Mouse (Mus musculus): ENCODE data around the gene Ercc1. TPM values are rescaled to one million over a fixed set of nuclear protein-coding genes. Genes with fewer than 3 reads are reported as not detected.

Gene Ercc1
- polyA plus RNA-seq, 1 experiment from 2014 or later = 61.4 TPM

- H3K36me3 ChIP-seq (ENCODE audit: control insufficient read depth, insufficient read depth, low read length) = no peaks in the 10 kb centered on the region
- peak; percentile 57 for ATAC-seq (ENCODE audit: insufficient read depth, low FRiP score)
- H3K4me1 ChIP-seq (ENCODE audit: control insufficient read depth, insufficient read depth, low read length) = peaks cover 17% of the 10 kb centered on the region
- H3K9me3 ChIP-seq (replicated peaks; ENCODE audit: control insufficient read depth, low read length) = no peaks in the 10 kb centered on the region
- H3K4me3 ChIP-seq (replicated peaks; ENCODE audit: low read length) = peak overlapping the region; percentile 73
- H3K9ac ChIP-seq (ENCODE audit: low read length) = peak overlapping the region; percentile 75
- peak overlapping the region; percentile 78 for H3K27ac ChIP-seq (ENCODE audit: low read length)
- H3K27me3 ChIP-seq (ENCODE audit: control insufficient read depth, insufficient read depth, low read length) = peaks cover 37% of the 10 kb centered on the region
- H3K4me2 ChIP-seq (ENCODE audit: low read depth, low read length) = peak overlapping the region; percentile 100
- 2% methylated on average over 18 of the region's 18 CpGs for WGBS
These were observed 36.7 kb upstream of the Ercc1 start for GRCm38 (mm10) chr7:19307739-19308453.

DNA sequence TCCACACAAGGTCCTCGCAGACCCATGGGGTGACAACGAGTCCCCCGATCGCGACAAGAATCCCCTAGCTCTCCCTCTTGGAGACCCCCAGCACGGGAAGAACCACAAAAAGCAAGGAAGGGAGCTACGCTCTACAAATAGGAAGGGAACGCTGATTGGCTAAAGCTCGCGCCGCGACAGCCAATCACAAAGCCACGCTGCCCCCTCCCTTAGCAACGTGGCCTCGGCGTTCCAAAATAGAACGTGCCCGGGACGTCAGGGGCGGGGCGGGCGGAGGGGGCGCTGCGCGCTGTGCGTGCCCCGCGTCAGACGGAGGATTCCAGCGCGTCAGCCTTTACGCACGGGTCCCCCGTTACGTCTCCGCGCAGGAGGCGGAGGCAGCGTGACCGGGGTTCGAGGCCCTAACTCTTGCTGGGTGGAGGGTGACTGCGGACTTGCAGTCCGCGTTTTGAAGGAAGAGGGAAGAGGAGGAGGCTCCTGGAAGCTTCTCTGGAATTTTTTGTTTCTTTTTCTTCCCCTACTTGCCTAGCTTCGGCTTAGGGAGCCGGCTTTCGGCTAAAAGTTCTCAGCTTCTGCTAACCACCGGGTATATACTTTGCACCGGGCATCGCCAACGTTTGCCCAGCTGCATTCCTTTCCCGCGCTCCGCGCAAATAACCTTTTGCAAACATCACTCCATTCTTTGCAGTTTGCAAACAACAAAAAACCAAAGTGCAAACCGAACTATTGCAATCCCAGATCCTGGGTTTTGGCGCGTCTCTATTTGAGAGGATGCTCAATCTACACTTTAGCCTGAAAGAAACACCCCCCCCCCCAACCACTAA is 35.9 kb upstream of the Ercc1 start:
- Histone ChIP-seq H3K27ac (ENCODE audit: low read length) (peak overlapping the region; percentile 78), H3K4me1 (ENCODE audit: control insufficient read depth, insufficient read depth, low read length) (peaks cover 16% of the 10 kb centered on the region), H3K4me3 (replicated peaks; ENCODE audit: low read length) (peak overlapping the region; percentile 73), H3K27me3 (ENCODE audit: control insufficient read depth, insufficient read depth, low read length) (peaks cover 29% of the 10 kb centered on the region), H3K9me3 (replicated peaks; ENCODE audit: control insufficient read depth, low read length) (no peaks in the 10 kb centered on the region), H3K4me2 (ENCODE audit: low read depth, low read length) (peak overlapping the region; percentile 100), H3K36me3 (ENCODE audit: control insufficient read depth, insufficient read depth, low read length) (no peaks in the 10 kb centered on the region), H3K9ac (ENCODE audit: low read length) (peak overlapping the region; percentile 75)
- WGBS = under 1% methylated on average over 58 of the region's 58 CpGs
- ATAC-seq (ENCODE audit: insufficient read depth, low FRiP score) = peak; percentile 89

DNA sequence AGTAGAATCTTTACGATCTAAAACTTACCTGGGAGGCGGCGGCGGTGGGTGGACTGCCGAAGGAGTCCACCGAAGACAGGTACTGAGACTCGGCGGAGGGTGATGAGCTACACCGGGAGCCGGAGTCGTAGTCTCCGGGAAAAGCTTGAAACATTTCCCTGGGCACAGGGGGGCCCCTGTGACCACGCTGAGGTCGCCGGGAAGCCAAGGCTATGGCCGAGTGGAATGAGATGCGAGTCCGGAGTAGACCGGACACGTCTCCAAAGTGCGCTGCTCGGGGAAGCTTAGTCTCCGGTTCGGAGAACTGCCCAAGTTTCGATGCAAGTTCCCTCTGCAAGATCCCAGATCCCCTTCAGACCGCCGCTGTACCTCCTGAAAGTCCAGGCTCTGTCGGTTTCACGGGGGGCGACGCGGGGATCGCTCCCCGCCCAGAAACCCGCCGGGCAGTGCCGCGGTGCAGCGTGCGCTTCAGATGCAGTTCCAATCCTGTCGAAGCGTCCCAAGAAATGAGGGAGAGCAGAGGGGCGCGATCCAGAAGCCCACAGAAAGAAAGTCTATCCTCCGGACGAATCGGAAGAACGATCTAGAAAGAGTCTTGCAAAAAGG is 35.2 kb upstream of the Ercc1 start:
- WGBS = under 1% methylated on average over 48 of the region's 48 CpGs
- H3K4me1 ChIP-seq (ENCODE audit: control insufficient read depth, insufficient read depth, low read length) = peaks cover 11% of the 10 kb centered on the region
- H3K9ac ChIP-seq (ENCODE audit: low read length) = peak overlapping the region; percentile 74
- H3K36me3 ChIP-seq (ENCODE audit: control insufficient read depth, insufficient read depth, low read length) = no peaks in the 10 kb centered on the region
- peaks cover 25% of the 10 kb centered on the region for H3K27me3 ChIP-seq (ENCODE audit: control insufficient read depth, insufficient read depth, low read length)
- H3K4me2 ChIP-seq (ENCODE audit: low read depth, low read length) = peak overlapping the region; percentile 100
- ATAC-seq (ENCODE audit: insufficient read depth, low FRiP score) = no peak
- H3K4me3 ChIP-seq (replicated peaks; ENCODE audit: low read length) = peak overlapping the region; percentile 73
- H3K27ac ChIP-seq (ENCODE audit: low read length) = peak overlapping the region; percentile 19; the same call in 1 of the 2 replicates
- no peaks in the 10 kb centered on the region for H3K9me3 ChIP-seq (replicated peaks; ENCODE audit: control insufficient read depth, low read length)

- Histone ChIP-seq H3K27ac (ENCODE audit: low read length) (peak within 1 kb of the TSS; percentile 19), H3K36me3 (ENCODE audit: control insufficient read depth, insufficient read depth, low read length) (no peaks in the 10 kb centered on the region), H3K4me2 (ENCODE audit: low read depth, low read length) (peak within 1 kb of the TSS; percentile 100), H3K27me3 (ENCODE audit: control insufficient read depth, insufficient read depth, low read length) (peaks cover 18% of the 10 kb centered on the region), H3K9me3 (replicated peaks; ENCODE audit: control insufficient read depth, low read length) (no peaks in the 10 kb centered on the region), H3K4me1 (ENCODE audit: control insufficient read depth, insufficient read depth, low read length) (peaks cover 11% of the 10 kb centered on the region), H3K4me3 (replicated peaks; ENCODE audit: low read length) (peak within 1 kb of the TSS; percentile 73), H3K9ac (ENCODE audit: low read length) (peak within 1 kb of the TSS; percentile 74)
- WGBS = under 1% methylated on average over 49 of the region's 49 CpGs
- peak; percentile 87 for ATAC-seq (ENCODE audit: insufficient read depth, low FRiP score)
These were observed 34.5 kb upstream of the Ercc1 start, which contains the start of gene Fosb for GRCm38 (mm10) chr7:19309884-19310641. Fosb (minus strand) TSS chr7:19310051.

GRCm38 (mm10) chr7:19311991-19312390 is 32.6 kb upstream of the Ercc1 start:
- no peak overlapping the region for H3K27ac ChIP-seq (ENCODE audit: low read length)
- ATAC-seq (ENCODE audit: insufficient read depth, low FRiP score) = no peak
- no peak overlapping the region for H3K4me2 ChIP-seq (ENCODE audit: low read depth, low read length)
- H3K36me3 ChIP-seq (ENCODE audit: control insufficient read depth, insufficient read depth, low read length) = no peaks in the 10 kb centered on the region
- WGBS = 34% methylated on average over 4 of the region's 4 CpGs
- no peaks in the 10 kb centered on the region for H3K9me3 ChIP-seq (replicated peaks; ENCODE audit: control insufficient read depth, low read length)
- H3K9ac ChIP-seq (ENCODE audit: low read length) = no peak overlapping the region
- peaks cover 4% of the 10 kb centered on the region for H3K27me3 ChIP-seq (ENCODE audit: control insufficient read depth, insufficient read depth, low read length)
- H3K4me1 ChIP-seq (ENCODE audit: control insufficient read depth, insufficient read depth, low read length) = peaks cover 11% of the 10 kb centered on the region
- H3K4me3 ChIP-seq (replicated peaks; ENCODE audit: low read length) = no peak overlapping the region

DNA sequence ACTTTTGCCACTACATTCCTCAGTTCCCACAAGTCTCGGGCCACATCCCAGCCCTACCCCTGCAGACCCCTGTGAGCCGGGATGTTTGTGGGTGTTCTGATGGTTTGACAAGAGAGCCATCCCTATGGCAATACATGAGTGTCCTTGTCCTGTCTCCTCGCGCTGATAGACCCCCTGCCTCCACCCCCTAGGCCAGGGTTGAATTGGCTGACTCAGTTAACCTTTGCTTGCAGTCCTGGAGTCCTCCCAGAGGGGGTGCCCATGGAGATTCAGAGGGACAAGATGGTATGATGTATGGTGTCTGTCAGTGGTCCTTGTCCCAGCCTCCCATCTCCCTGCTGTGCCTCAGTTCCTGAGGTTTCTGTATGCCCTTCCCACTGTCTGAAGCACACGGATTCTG is 30.5 kb upstream of the Ercc1 start:
- no peak overlapping the region for H3K4me2 ChIP-seq (ENCODE audit: low read depth, low read length)
- 47% methylated on average over 5 of the region's 5 CpGs for WGBS
- no peaks in the 10 kb centered on the region for H3K9me3 ChIP-seq (replicated peaks; ENCODE audit: control insufficient read depth, low read length)

GRCm38 (mm10) chr7:19316451-19317161 is 28.0 kb upstream of the Ercc1 start:
- Histone ChIP-seq H3K36me3 (ENCODE audit: control insufficient read depth, insufficient read depth, low read length) (no peaks in the 10 kb centered on the region), H3K9me3 (replicated peaks; ENCODE audit: control insufficient read depth, low read length) (no peaks in the 10 kb centered on the region), H3K4me2 (ENCODE audit: low read depth, low read length) (no peak overlapping the region), H3K9ac (ENCODE audit: low read length) (peak overlapping the region; percentile 11; the same call in 1 of the 2 replicates), H3K4me1 (ENCODE audit: control insufficient read depth, insufficient read depth, low read length) (peaks cover 10% of the 10 kb centered on the region), H3K27ac (ENCODE audit: low read length) (no peak overlapping the region), H3K4me3 (replicated peaks; ENCODE audit: low read length) (no peak overlapping the region), H3K27me3 (ENCODE audit: control insufficient read depth, insufficient read depth, low read length) (no peaks in the 10 kb centered on the region; the same call in none of the 2 replicates)
- 42% methylated on average over 14 of the region's 14 CpGs for WGBS
- ATAC-seq (ENCODE audit: insufficient read depth, low FRiP score) = no peak

More for the DNA sequence above, 30.5 kb upstream of the Ercc1 start:
- ATAC-seq (ENCODE audit: insufficient read depth, low FRiP score) = no peak
- Histone ChIP-seq H3K4me1 (ENCODE audit: control insufficient read depth, insufficient read depth, low read length) (peaks cover 8% of the 10 kb centered on the region; the same call in 1 of the 2 replicates), H3K27ac (ENCODE audit: low read length) (no peak overlapping the region), H3K4me3 (replicated peaks; ENCODE audit: low read length) (no peak overlapping the region), H3K27me3 (ENCODE audit: control insufficient read depth, insufficient read depth, low read length) (no peaks in the 10 kb centered on the region; the same call in none of the 2 replicates), H3K9ac (ENCODE audit: low read length) (no peak overlapping the region), H3K36me3 (ENCODE audit: control insufficient read depth, insufficient read depth, low read length) (no peaks in the 10 kb centered on the region)

DNA sequence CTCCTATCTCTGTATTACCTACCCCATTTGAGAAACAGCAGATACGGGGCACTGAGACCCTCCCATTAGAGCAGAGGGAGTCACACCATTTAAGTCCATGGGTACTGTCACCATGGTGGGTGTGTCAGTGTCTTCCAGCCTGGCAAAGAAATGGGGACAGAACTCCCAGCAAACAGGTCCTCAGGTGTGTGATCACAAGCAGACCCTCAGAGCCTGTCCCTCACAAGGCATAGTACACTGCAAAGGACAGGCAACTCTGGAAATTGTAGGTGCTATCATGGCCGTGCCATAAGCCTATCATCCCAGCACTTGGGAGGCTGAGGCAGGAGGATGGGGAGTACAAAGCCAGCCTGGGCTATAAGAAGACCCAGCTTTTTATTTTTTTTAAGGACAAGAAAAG is 26.4 kb upstream of the Ercc1 start:
- Histone ChIP-seq H3K27me3 (ENCODE audit: control insufficient read depth, insufficient read depth, low read length) (no peaks in the 10 kb centered on the region; the same call in none of the 2 replicates), H3K9ac (ENCODE audit: low read length) (no peak overlapping the region), H3K4me1 (ENCODE audit: control insufficient read depth, insufficient read depth, low read length) (peaks cover 13% of the 10 kb centered on the region), H3K9me3 (replicated peaks; ENCODE audit: control insufficient read depth, low read length) (no peaks in the 10 kb centered on the region), H3K36me3 (ENCODE audit: control insufficient read depth, insufficient read depth, low read length) (no peaks in the 10 kb centered on the region), H3K4me3 (replicated peaks; ENCODE audit: low read length) (no peak overlapping the region), H3K4me2 (ENCODE audit: low read depth, low read length) (no peak overlapping the region), H3K27ac (ENCODE audit: low read length) (no peak overlapping the region)
- 56% methylated on average over 2 of the region's 2 CpGs for WGBS
- no peak for ATAC-seq (ENCODE audit: insufficient read depth, low FRiP score)
